Mouse (Mus musculus) left cerebral cortex, adult 8-10 months (tissue): Measurements from ENCODE around the gene Gm4792. TPM values are rescaled to one million over a fixed set of nuclear protein-coding genes. Genes with fewer than 3 reads are reported as not detected.

Experiments used
- total RNA-seq, 4 experiments: library from RNA; stranded (reverse); gene quantifications; 2 replicates each; pipeline ENCODE4 v1.2.4; 2022

The Gm4792 gene
- total RNA-seq, 4 experiments from 2014 or later = not detected

Other genes with a start within 250 kb of the Gm4792 start
- 1 to 10 TPM; 8.2 to 9.6 (median 8.7) TPM for gene Nr2c1, start 150.7 kb downstream of the Gm4792 start, total RNA-seq
- gene Ndufa12, start 100.0 kb downstream of the Gm4792 start, total RNA-seq = 100 to 1,000 TPM; 212 to 250 (median 232) TPM
- 10 to 100 TPM; 37.5 to 45.6 (median 39.7) TPM for gene Tmcc3, start 13.2 kb upstream of the Gm4792 start, total RNA-seq